In genomic region chr2:80386255-80386654, GRCm38 (mm10) we compare ENCODE assay signal across 21 mouse cellular contexts.
A peak's percentile ranks its signal among the peaks of the same experiment; 100 is the strongest.
DNase-seq lines count a peak whose midpoint lies in the region; ATAC-seq and TF ChIP-seq lines count a peak whose summit lies in the region.
"Had no signal": no experiment of that assay in that cellular context is flagged by ENCODE, and none has a peak within 500 bp of the region (broad histone marks: within the 10 kb centered on the region; RNA-seq: fewer than 3 reads in every experiment).

No protein-coding gene starts in this region.

- no peak for ATAC-seq in liver, embryonic 11.5 days (replicated peaks; ENCODE audit: low FRiP score)
- peak; percentile 77 for ATAC-seq in liver, postnatal 0 days
- ATAC-seq: activated CD4-positive, CD25-positive, alpha-beta regulatory T cell, adult 4 months; CD4-positive, CD25-positive, alpha-beta regulatory T cell, adult 4 months; Patski had no signal

- no peaks in the 10 kb centered on the region for H3K79me2 ChIP-seq in liver, adult 2 months (ENCODE audit: control insufficient read depth, insufficient read depth, low read length)

- no peak overlapping the region for H3K27ac ChIP-seq in liver, adult 2 months (replicated peaks; ENCODE audit: insufficient read depth, low read depth, low read length)
- H3K27ac ChIP-seq in liver, embryonic 11.5 days (ENCODE audit: low read depth, low read length), result no peak overlapping the region
- no peak overlapping the region for H3K27ac ChIP-seq in liver, postnatal 0 days (ENCODE audit: low read depth)

- H3K9me3 ChIP-seq in liver, embryonic 11.5 days (ENCODE audit: control insufficient read depth, low read length), result no peaks in the 10 kb centered on the region
- H3K9me3 ChIP-seq in liver, postnatal 0 days (ENCODE audit: low read length), result no peaks in the 10 kb centered on the region
- H3K9me3 ChIP-seq: G1E had no signal

- TF ChIP-seq EP300 in liver, postnatal 0 days (IDR thresholded peaks at IDR 0.05; ENCODE audit: low read depth), result peak; percentile 56

- no peak overlapping the region for H3K4me2 ChIP-seq in liver, embryonic 11.5 days
- H3K4me2 ChIP-seq in liver, postnatal 0 days (ENCODE audit: low read depth, low read length), result no peak overlapping the region

- no peaks in the 10 kb centered on the region for H3K36me3 ChIP-seq in liver, adult 2 months (ENCODE audit: control insufficient read depth, insufficient read depth, low read length)
- H3K36me3 ChIP-seq in liver, embryonic 11.5 days (ENCODE audit: control insufficient read depth, insufficient read depth, low read length), result no peaks in the 10 kb centered on the region
- no peaks in the 10 kb centered on the region for H3K36me3 ChIP-seq in liver, postnatal 0 days (replicated peaks; ENCODE audit: insufficient read depth, low read length)
- H3K36me3 ChIP-seq: G1E had no signal

- no peaks in the 10 kb centered on the region for H3K27me3 ChIP-seq in liver, adult 2 months (ENCODE audit: control insufficient read depth, insufficient read depth, low read length)
- H3K27me3 ChIP-seq in liver, embryonic 11.5 days (replicated peaks; ENCODE audit: control insufficient read depth, insufficient read depth, low read length), result no peaks in the 10 kb centered on the region
- no peaks in the 10 kb centered on the region for H3K27me3 ChIP-seq in liver, postnatal 0 days (ENCODE audit: insufficient read depth, low read length)
- H3K27me3 ChIP-seq: CH12.LX had no signal

- no peak for TF ChIP-seq CTCF in liver, adult 2 months (IDR thresholded peaks at IDR 0.05; ENCODE audit: low read depth, low read length)
- no peak for TF ChIP-seq CTCF in liver, postnatal 0 days (IDR thresholded peaks at IDR 0.05; ENCODE audit: low read depth)

- TF ChIP-seq POLR2A in liver, adult 2 months (IDR thresholded peaks at IDR 0.05; ENCODE audit: extremely low read depth, insufficient read depth, low read length), result no peak

- peak; percentile 15 for DNase-seq in kidney, adult 9 months
- no peak for DNase-seq in kidney, adult 8-10 months
- DNase-seq in liver, adult 2 months (ENCODE audit: extremely low read depth, low read depth, low spot score), result peak; percentile 88
- no peak for DNase-seq in liver, embryonic 11.5 days (ENCODE audit: low spot score)
- DNase-seq in liver, postnatal 0 days, result no peak
- no peak for DNase-seq in liver
- DNase-seq: adrenal gland, adult 2 months; adrenal gland, adult 8-10 months; adrenal gland, postnatal 10 days; adrenal gland, postnatal 14 days; adrenal gland, postnatal 25 days; adrenal gland, postnatal 36 days; B cell, adult 2 months; cerebellum, adult 11 months; cerebellum, adult 11-12 months; cerebellum, adult 18-20 months had no signal

- H3K9ac ChIP-seq in liver, adult 2 months (ENCODE audit: low read depth, low read length), result no peak overlapping the region
- no peak overlapping the region for H3K9ac ChIP-seq in liver, embryonic 11.5 days (ENCODE audit: low read depth, low read length)
- no peak overlapping the region for H3K9ac ChIP-seq in liver, postnatal 0 days (replicated peaks)

- H3K4me1 ChIP-seq in liver, adult 2 months (ENCODE audit: control insufficient read depth, insufficient read depth, low read length), result peaks cover 5% of the 10 kb centered on the region
- H3K4me1 ChIP-seq in liver, embryonic 11.5 days (replicated peaks; ENCODE audit: control insufficient read depth, insufficient read depth, low read length), result no peaks in the 10 kb centered on the region
- H3K4me1 ChIP-seq in liver, postnatal 0 days (ENCODE audit: insufficient read depth), result no peaks in the 10 kb centered on the region

- no peak overlapping the region for H3K4me3 ChIP-seq in liver, adult 2 months (ENCODE audit: insufficient read depth, low read depth, low read length)
- no peak overlapping the region for H3K4me3 ChIP-seq in liver, embryonic 11.5 days (ENCODE audit: low read depth, low read length)
- H3K4me3 ChIP-seq in liver, postnatal 0 days (ENCODE audit: low read depth, low read length), result no peak overlapping the region

- 48% methylated on average over 2 of the region's 2 CpGs for WGBS in liver, adult 2 months
- WGBS in liver, embryonic 11.5 days, result 85% methylated on average over 2 of the region's 2 CpGs
- 87% methylated on average over 2 of the region's 2 CpGs for WGBS in liver, postnatal 0 days (ENCODE audit: insufficient replicate concordance)

Comparison
In these comparisons a context has a peak if more than half of its experiments do, and no peak if none do; other contexts are left out.
1. DNase-seq: peak in kidney, adult 9 months (single experiment) and liver, adult 2 months (single experiment); none in kidney, adult 8-10 months (0 of 2), liver, embryonic 11.5 days (single experiment), liver, postnatal 0 days (single experiment) and liver (single experiment).